Mouse (Mus musculus) hindbrain, embryonic 12.5 days (tissue): ENCODE data around the gene Sclt1. TPM values are rescaled to one million over a fixed set of nuclear protein-coding genes. Genes with fewer than 3 reads are reported as not detected.

Experiments used
- ATAC-seq: fragments of 200-750 bp; cut with Nextera tagmentation; 2 replicates; pipeline ENCODE4 v1.8.0; 2017; ENCODE audit warnings: moderate TSS enrichment; ENCODE audit not compliant: low FRiP score
- H3K27ac ChIP-seq: fragments of 300-500 bp; sonication (generic); 2 replicates; pipeline ENCODE4 v1.5.1; 2016; ENCODE audit warnings: mild to moderate bottlenecking
- H3K27me3 ChIP-seq: fragments of 300-500 bp; sonication (generic); 2 replicates; pipeline ENCODE4 v1.6.1; 2016; ENCODE audit warnings: mild to moderate bottlenecking
- H3K36me3 ChIP-seq: fragments of 300-500 bp; sonication (generic); 2 replicates; pipeline ENCODE4 v1.6.1; 2016; ENCODE audit warnings: mild to moderate bottlenecking
- H3K4me1 ChIP-seq: fragments of 300-500 bp; sonication (generic); 2 replicates; pipeline ENCODE4 v1.6.1; 2016
- H3K4me2 ChIP-seq: fragments of 300-500 bp; sonication (generic); replicated peaks from 2 replicates; pipeline ENCODE4 v1.6.1; 2016; ENCODE audit warnings: mild to moderate bottlenecking
- H3K4me3 ChIP-seq: fragments of 300-500 bp; sonication (generic); 2 replicates; pipeline ENCODE4 v1.5.1; 2016; ENCODE audit warnings: mild to moderate bottlenecking
- H3K9ac ChIP-seq: fragments of 300-500 bp; sonication (generic); 2 replicates; pipeline ENCODE4 v1.6.1; 2016; ENCODE audit warnings: mild to moderate bottlenecking, moderate library complexity
- H3K9me3 ChIP-seq: fragments of 300-500 bp; sonication (generic); replicated peaks from 2 replicates; pipeline ENCODE4 v1.6.1; 2016; ENCODE audit warnings: mild to moderate bottlenecking
- WGBS: fragments of 180-500 bp; shearing (Covaris S2); methylation state at CpG from one replicate; pipeline ENCODE4 v1.1.7; 2016; 5-methylcytosine and 5-hydroxymethylcytosine counted together
- polyA plus RNA-seq: library from polyadenylated mRNA; unstranded; fragments of >200 nt; fragmentation: Nextera tagmentation; extraction: Ambion mirVana; gene quantifications from 2 replicates; pipeline ENCODE4 v1.2.1, GENCODE M21; 2016

Gene Sclt1
- polyA plus RNA-seq, 1 experiment from 2014 or later = 30.6 TPM

GRCm38 (mm10) chr3:41581436-41581835, 160.9 kb downstream of the Sclt1 start:
- WGBS = 50% methylated on average over 8 of the region's 8 CpGs
- Histone ChIP-seq H3K4me2 (no peak overlapping the region), H3K27ac (no peak overlapping the region), H3K36me3 (no peaks in the 10 kb centered on the region), H3K9ac (no peak overlapping the region), H3K4me1 (peaks cover 27% of the 10 kb centered on the region), H3K27me3 (no peaks in the 10 kb centered on the region), H3K9me3 (no peaks in the 10 kb centered on the region), H3K4me3 (no peak overlapping the region)
- no peak for ATAC-seq

GRCm38 (mm10) chr3:41580401-41581323, 161.7 kb downstream of the Sclt1 start:
- Histone ChIP-seq H3K4me1 (peaks cover 28% of the 10 kb centered on the region), H3K27me3 (no peaks in the 10 kb centered on the region), H3K4me2 (0 out of 2 replicates have a peak overlapping the region, but pooled peaks have one; percentile 13), H3K4me3 (no peak overlapping the region), H3K27ac (no peak overlapping the region), H3K9me3 (no peaks in the 10 kb centered on the region), H3K9ac (no peak overlapping the region), H3K36me3 (no peaks in the 10 kb centered on the region)
- WGBS = 35% methylated on average over 14 of the region's 14 CpGs
- no peak for ATAC-seq

- Histone ChIP-seq H3K27me3 (no peaks in the 10 kb centered on the region), H3K27ac (no peak overlapping the region), H3K4me1 (peaks cover 35% of the 10 kb centered on the region), H3K9ac (no peak overlapping the region), H3K36me3 (no peaks in the 10 kb centered on the region), H3K4me3 (no peak overlapping the region), H3K4me2 (no peak overlapping the region), H3K9me3 (no peaks in the 10 kb centered on the region)
- 34% methylated on average over 4 of the region's 4 CpGs for WGBS
- ATAC-seq = no peak
Measured at GRCm38 (mm10) chr3:41579873-41580272, 162.4 kb downstream of the Sclt1 start.

- Histone ChIP-seq H3K9me3 (no peaks in the 10 kb centered on the region), H3K4me2 (no peak overlapping the region), H3K4me3 (no peak overlapping the region), H3K4me1 (peaks cover 34% of the 10 kb centered on the region), H3K27ac (no peak overlapping the region), H3K27me3 (no peaks in the 10 kb centered on the region), H3K9ac (no peak overlapping the region), H3K36me3 (no peaks in the 10 kb centered on the region)
- no peak for ATAC-seq
- 71% methylated on average over 2 of the region's 2 CpGs for WGBS
Measured at GRCm38 (mm10) chr3:41577240-41577639, 165.1 kb downstream of the Sclt1 start.

Other genes starting within 250 kb of the Sclt1 start
- gene Jade1, start 186.8 kb downstream of the Sclt1 start, polyA plus RNA-seq = 14.7 and 16.0 TPM in 2 replicates
- gene D3Ertd751e, start 97 bp upstream of the Sclt1 start, polyA plus RNA-seq = 20.8 and 20.9 TPM in 2 replicates